Mouse (Mus musculus) limb, embryonic 15.5 days (tissue): ENCODE results near the gene Cops2. TPM values are rescaled to one million over a fixed set of nuclear protein-coding genes. Genes with fewer than 3 reads are reported as not detected.

Experiments used
- ATAC-seq: fragments of 200-750 bp; cut with Nextera tagmentation; 2 replicates; pipeline ENCODE4 v1.8.0; 2017; ENCODE audit warnings: low read depth, moderate TSS enrichment; ENCODE audit not compliant: insufficient number of reproducible peaks, low FRiP score, low TSS enrichment
- H3K27ac ChIP-seq: fragments of 300-500 bp; sonication (generic); 2 replicates; pipeline ENCODE4 v1.5.1; 2015; ENCODE audit warnings: moderate library complexity, mild to moderate bottlenecking, inconsistent platforms
- H3K27me3 ChIP-seq: fragments of 300-500 bp; sonication (generic); 2 replicates; pipeline ENCODE4 v1.6.1; 2015; ENCODE audit warnings: inconsistent platforms
- H3K36me3 ChIP-seq: fragments of 300-500 bp; sonication (generic); 2 replicates; pipeline ENCODE4 v1.6.1; 2015; ENCODE audit warnings: inconsistent platforms
- H3K4me1 ChIP-seq: fragments of 300-500 bp; sonication (generic); 2 replicates; pipeline ENCODE4 v1.6.1; 2015; ENCODE audit warnings: inconsistent platforms
- H3K4me2 ChIP-seq: fragments of 300-500 bp; sonication (generic); 2 replicates; pipeline ENCODE4 v1.6.1; 2015; ENCODE audit warnings: mild to moderate bottlenecking, inconsistent platforms
- H3K4me3 ChIP-seq: fragments of 300-500 bp; sonication (generic); 2 replicates; pipeline ENCODE4 v1.5.1; 2015; ENCODE audit warnings: mild to moderate bottlenecking, inconsistent platforms
- H3K9ac ChIP-seq: fragments of 300-500 bp; sonication (generic); 2 replicates; pipeline ENCODE4 v1.6.1; 2015; ENCODE audit warnings: inconsistent platforms
- H3K9me3 ChIP-seq: fragments of 300-500 bp; sonication (generic); 2 replicates; pipeline ENCODE4 v1.6.1; 2016; ENCODE audit warnings: inconsistent platforms
- WGBS: fragments of 180-500 bp; shearing (Covaris S2); methylation state at CpG from one replicate; pipeline ENCODE4 v1.1.7; 2015; 5-methylcytosine and 5-hydroxymethylcytosine counted together
- polyA plus RNA-seq: library from polyadenylated mRNA; unstranded; fragments of >200 nt; fragmentation: Nextera tagmentation; extraction: Ambion mirVana; gene quantifications from 2 replicates; pipeline ENCODE4 v1.2.1, GENCODE M21; 2015

Cops2 gene
- 74.7 and 75.6 TPM in 2 replicates for polyA plus RNA-seq

DNA sequence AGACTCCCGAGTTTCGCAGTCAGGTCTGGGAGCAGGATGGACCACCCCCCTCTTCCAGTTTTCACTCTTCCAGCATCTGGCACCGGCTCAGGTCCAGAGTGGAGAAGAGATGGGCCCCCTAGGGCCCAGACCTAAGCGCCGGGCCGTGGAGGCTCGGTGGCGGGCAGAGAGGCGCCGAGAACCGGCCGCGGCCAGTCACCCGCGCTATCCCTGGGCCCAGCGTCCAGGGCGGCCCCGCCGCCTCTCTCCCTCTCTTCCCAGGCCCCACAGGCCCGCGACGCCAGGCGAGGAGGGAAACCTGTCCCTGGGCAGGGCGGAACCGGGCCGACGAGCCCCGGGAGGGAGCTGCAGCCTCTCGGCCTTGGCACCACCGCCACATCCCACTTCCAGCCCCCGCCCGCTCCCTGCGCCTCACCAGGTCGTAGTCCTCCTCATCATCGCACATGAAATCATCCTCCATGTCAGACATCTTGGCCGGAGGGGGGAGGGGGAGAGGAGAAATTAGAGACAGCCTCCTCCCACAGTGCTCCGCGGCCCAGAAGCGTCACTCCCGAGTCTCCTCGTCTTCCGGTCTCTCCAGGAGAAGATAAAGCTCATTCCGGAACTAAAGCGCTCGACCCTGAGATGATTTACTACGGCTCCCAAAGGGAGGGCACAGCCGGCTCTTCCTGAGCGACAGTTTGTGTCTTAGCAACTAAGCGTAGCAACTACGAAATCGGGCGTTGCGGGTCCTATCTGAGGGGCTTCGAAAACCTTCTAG is at the start of gene Cops2, which contains the start of gene Galk2:
Cops2 (minus strand) TSS at position 619 of the 760 bp plus-strand sequence.
Galk2 (plus strand) TSS at position 589 of the 760 bp plus-strand sequence.
- H3K4me3 ChIP-seq, result peak within 1 kb of the TSS; percentile 99
- H3K27ac ChIP-seq, result peak within 1 kb of the TSS; percentile 80
- H3K27me3 ChIP-seq, result no peaks in the 10 kb centered on the region
- no peaks in the 10 kb centered on the region for H3K9me3 ChIP-seq
- H3K4me1 ChIP-seq, result peaks cover 5% of the 10 kb centered on the region; the same call in 1 of the 2 replicates
- H3K36me3 ChIP-seq, result no peaks in the 10 kb centered on the region
- H3K4me2 ChIP-seq, result peak within 1 kb of the TSS; percentile 49
- peak; percentile 97 for ATAC-seq
- WGBS, result under 1% methylated on average over 45 of the region's 54 CpGs
- H3K9ac ChIP-seq, result peak within 1 kb of the TSS; percentile 97

DNA sequence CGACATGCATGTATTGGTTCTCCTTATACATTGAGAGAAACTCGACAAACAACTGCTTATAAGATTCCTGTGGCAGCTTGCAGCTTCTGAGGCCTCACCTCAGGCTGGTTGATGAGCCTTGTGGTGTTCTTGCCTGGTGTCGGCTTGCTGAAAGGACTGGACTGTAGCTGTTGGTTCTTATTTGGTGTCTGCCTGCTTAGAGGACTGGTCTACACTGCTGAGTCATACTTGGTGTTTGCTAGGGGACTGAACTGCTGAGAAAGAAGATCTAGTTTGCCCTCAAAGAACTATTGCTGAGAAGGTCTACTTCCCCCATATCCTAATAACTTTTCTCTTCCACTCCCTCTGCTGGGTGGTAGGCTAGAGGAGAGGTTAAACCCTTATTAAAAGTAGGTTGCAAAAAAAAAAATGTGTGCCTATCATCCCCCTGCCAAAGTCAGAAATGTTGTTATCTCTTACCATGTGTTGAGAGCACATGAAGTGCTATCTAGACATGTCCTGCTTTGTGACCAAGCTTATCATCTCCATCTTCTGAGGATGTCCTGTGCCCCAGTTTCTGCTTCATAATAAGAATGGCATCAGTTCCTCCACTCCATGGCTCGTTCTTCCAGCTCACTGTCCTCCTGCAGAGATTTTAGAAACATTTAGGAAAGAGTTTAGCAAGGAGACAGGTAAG is 48.8 kb upstream of the Cops2 start:
- 79% methylated on average over 4 of the region's 4 CpGs for WGBS
- H3K27me3 ChIP-seq, result no peaks in the 10 kb centered on the region

DNA sequence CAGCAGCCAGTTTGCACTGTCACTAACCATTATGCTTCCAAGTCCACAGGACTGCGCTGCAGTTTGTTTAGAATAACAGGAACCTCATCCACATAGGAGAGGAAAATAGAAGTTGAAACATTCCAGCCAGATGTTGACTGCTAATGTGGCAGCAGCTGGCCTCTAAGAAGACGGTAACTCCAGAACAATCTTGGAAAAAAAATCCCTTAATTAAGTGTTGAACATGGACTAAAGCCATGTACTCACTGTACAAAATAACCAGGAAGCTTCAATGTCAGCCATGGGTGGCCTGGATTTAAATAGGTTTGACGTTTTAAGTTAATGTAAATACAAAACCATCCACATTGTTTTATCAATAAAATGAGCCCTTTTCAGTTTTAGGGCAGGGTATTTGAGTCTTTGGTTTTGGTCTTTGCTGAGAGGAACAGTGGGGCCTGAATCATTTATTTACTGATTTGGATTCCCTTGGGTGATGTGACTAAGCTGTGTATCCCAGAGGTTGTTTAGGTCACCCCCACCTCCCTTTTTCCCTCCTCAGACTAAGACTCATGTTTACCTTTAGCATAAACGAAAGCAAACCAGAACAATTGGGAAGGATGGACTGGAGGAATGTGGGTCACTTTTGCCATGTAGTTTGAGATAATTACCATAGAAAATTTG is 47.6 kb upstream of the Cops2 start:
- WGBS, result 58% methylated on average over 4 of the region's 4 CpGs
- H3K27me3 ChIP-seq, result no peaks in the 10 kb centered on the region
- ATAC-seq, result no peak

More for the DNA sequence above, 48.8 kb upstream of the Cops2 start:
- Histone ChIP-seq H3K36me3 (peaks cover 10% of the 10 kb centered on the region; the same call in 1 of the 2 replicates), H3K9ac (no peak overlapping the region), H3K4me1 (no peaks in the 10 kb centered on the region), H3K27ac (no peak overlapping the region), H3K4me3 (no peak overlapping the region), H3K4me2 (no peak overlapping the region), H3K9me3 (no peaks in the 10 kb centered on the region)
- ATAC-seq, result no peak

DNA sequence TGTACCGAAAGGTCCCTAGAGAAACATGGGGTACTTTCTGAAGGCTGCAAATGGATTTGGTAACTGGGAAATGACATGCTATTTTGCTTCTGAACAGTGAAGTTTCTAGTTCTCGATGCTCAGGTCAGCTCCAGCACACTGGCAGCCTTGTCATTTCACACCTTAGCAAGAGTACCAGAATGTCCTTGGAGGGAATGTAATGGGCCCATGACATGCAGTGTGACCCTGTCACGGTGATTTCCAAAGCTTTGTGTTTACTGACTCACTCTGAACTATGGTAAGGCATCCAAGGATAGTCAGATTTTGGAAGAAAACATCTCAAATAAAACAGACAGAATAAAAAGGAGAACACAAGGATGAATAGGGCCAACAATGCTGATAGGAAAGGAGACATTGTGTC is 42.5 kb upstream of the Cops2 start:
- Histone ChIP-seq H3K9ac (no peak overlapping the region), H3K9me3 (no peaks in the 10 kb centered on the region), H3K4me2 (no peak overlapping the region), H3K27ac (no peak overlapping the region), H3K4me1 (no peaks in the 10 kb centered on the region), H3K4me3 (no peak overlapping the region), H3K27me3 (no peaks in the 10 kb centered on the region), H3K36me3 (peaks cover 19% of the 10 kb centered on the region; the same call in 1 of the 2 replicates)
- 91% methylated on average over 3 of the region's 3 CpGs for WGBS
- ATAC-seq, result no peak

More for the DNA sequence above, 47.6 kb upstream of the Cops2 start:
- H3K9ac ChIP-seq, result no peak overlapping the region
- peaks cover 13% of the 10 kb centered on the region; the same call in 1 of the 2 replicates for H3K36me3 ChIP-seq
- no peak overlapping the region for H3K27ac ChIP-seq
- no peaks in the 10 kb centered on the region for H3K4me1 ChIP-seq
- no peak overlapping the region for H3K4me2 ChIP-seq
- no peaks in the 10 kb centered on the region for H3K9me3 ChIP-seq
- no peak overlapping the region for H3K4me3 ChIP-seq

GRCm38 (mm10) chr2:125900797-125901410 is 42.0 kb upstream of the Cops2 start:
- Histone ChIP-seq H3K27ac (no peak overlapping the region), H3K4me2 (no peak overlapping the region), H3K36me3 (peaks cover 19% of the 10 kb centered on the region; the same call in 1 of the 2 replicates), H3K9ac (no peak overlapping the region), H3K27me3 (no peaks in the 10 kb centered on the region), H3K9me3 (no peaks in the 10 kb centered on the region), H3K4me1 (no peaks in the 10 kb centered on the region), H3K4me3 (no peak overlapping the region)
- 84% methylated on average over 6 of the region's 6 CpGs for WGBS
- no peak for ATAC-seq

GRCm38 (mm10) chr2:125896355-125896754 is 37.4 kb upstream of the Cops2 start:
- Histone ChIP-seq H3K27me3 (no peaks in the 10 kb centered on the region), H3K27ac (no peak overlapping the region), H3K9me3 (no peaks in the 10 kb centered on the region), H3K36me3 (peaks cover 6% of the 10 kb centered on the region; the same call in 1 of the 2 replicates), H3K9ac (no peak overlapping the region), H3K4me3 (no peak overlapping the region), H3K4me1 (no peaks in the 10 kb centered on the region), H3K4me2 (no peak overlapping the region)
- 84% methylated on average over 3 of the region's 3 CpGs for WGBS
- no peak for ATAC-seq

GRCm38 (mm10) chr2:125895099-125895498 is 36.2 kb upstream of the Cops2 start:
- WGBS, result 76% methylated on average over 4 of the region's 4 CpGs
- H3K4me2 ChIP-seq, result no peak overlapping the region
- ATAC-seq, result no peak

GRCm38 (mm10) chr2:125893096-125893495 is 34.2 kb upstream of the Cops2 start:
- Histone ChIP-seq H3K4me2 (no peak overlapping the region), H3K9me3 (no peaks in the 10 kb centered on the region), H3K27me3 (no peaks in the 10 kb centered on the region), H3K36me3 (0 out of 2 replicates have a peak, but pooled peaks cover 3% of the 10 kb centered on the region), H3K4me3 (no peak overlapping the region), H3K27ac (no peak overlapping the region), H3K4me1 (no peaks in the 10 kb centered on the region), H3K9ac (no peak overlapping the region)
- ATAC-seq, result no peak
- WGBS, result 37% methylated on average over 6 of the region's 6 CpGs

More at GRCm38 (mm10) chr2:125895099-125895498, 36.2 kb upstream of the Cops2 start:
- peaks cover 6% of the 10 kb centered on the region; the same call in 1 of the 2 replicates for H3K36me3 ChIP-seq
- H3K9ac ChIP-seq, result no peak overlapping the region
- no peaks in the 10 kb centered on the region for H3K27me3 ChIP-seq
- H3K4me3 ChIP-seq, result no peak overlapping the region
- no peaks in the 10 kb centered on the region for H3K4me1 ChIP-seq
- no peaks in the 10 kb centered on the region for H3K9me3 ChIP-seq
- H3K27ac ChIP-seq, result no peak overlapping the region

- H3K9ac ChIP-seq, result no peak overlapping the region
- no peak for ATAC-seq
- H3K9me3 ChIP-seq, result no peaks in the 10 kb centered on the region
- no peak overlapping the region for H3K27ac ChIP-seq
- H3K27me3 ChIP-seq, result no peaks in the 10 kb centered on the region
- no peak overlapping the region for H3K4me3 ChIP-seq
- WGBS, result 72% methylated on average over 4 of the region's 4 CpGs
- no peak overlapping the region for H3K4me2 ChIP-seq
- no peaks in the 10 kb centered on the region for H3K4me1 ChIP-seq
- H3K36me3 ChIP-seq, result no peaks in the 10 kb centered on the region
Observed at GRCm38 (mm10) chr2:125885891-125886576, 27.1 kb upstream of the Cops2 start.

- H3K4me2 ChIP-seq, result no peak overlapping the region
- H3K9me3 ChIP-seq, result no peaks in the 10 kb centered on the region
- 80% methylated on average over 3 of the region's 3 CpGs for WGBS
- H3K27me3 ChIP-seq, result no peaks in the 10 kb centered on the region
- H3K9ac ChIP-seq, result no peak overlapping the region
- H3K36me3 ChIP-seq, result 0 out of 2 replicates have a peak, but pooled peaks cover 3% of the 10 kb centered on the region
- H3K4me1 ChIP-seq, result peaks cover 9% of the 10 kb centered on the region
- H3K4me3 ChIP-seq, result no peak overlapping the region
- no peak overlapping the region for H3K27ac ChIP-seq
- ATAC-seq, result no peak
Observed at GRCm38 (mm10) chr2:125870159-125870558, 11.2 kb upstream of the Cops2 start.

GRCm38 (mm10) chr2:125868301-125868700 is 9.4 kb upstream of the Cops2 start:
- Histone ChIP-seq H3K4me2 (no peak overlapping the region), H3K4me3 (no peak overlapping the region), H3K4me1 (peaks cover 9% of the 10 kb centered on the region), H3K9ac (no peak overlapping the region), H3K9me3 (no peaks in the 10 kb centered on the region), H3K27ac (no peak overlapping the region), H3K36me3 (0 out of 2 replicates have a peak, but pooled peaks cover 3% of the 10 kb centered on the region), H3K27me3 (no peaks in the 10 kb centered on the region)
- no peak for ATAC-seq
- 78% methylated on average over 3 of the region's 3 CpGs for whole genome bisulfite sequencing
